Mouse (Mus musculus) E14TG2a.4 (cell line): Measurements from ENCODE around the gene Hectd4.

Source experiments
- CTCF ChIP-seq: conservative IDR thresholded peaks from 2 replicates; pipeline ENCODE4 v1.5.1; 2014; ENCODE audit warnings: low read length
- NANOG ChIP-seq: IDR thresholded peaks from 2 replicates; pipeline ENCODE4 v1.6.1; 2014; ENCODE audit warnings: borderline replicate concordance, low read length, mixed read lengths
- POU5F1 ChIP-seq: IDR thresholded peaks from 2 replicates; pipeline ENCODE4 v1.6.1; 2014; ENCODE audit warnings: low read length, borderline replicate concordance

DNA sequence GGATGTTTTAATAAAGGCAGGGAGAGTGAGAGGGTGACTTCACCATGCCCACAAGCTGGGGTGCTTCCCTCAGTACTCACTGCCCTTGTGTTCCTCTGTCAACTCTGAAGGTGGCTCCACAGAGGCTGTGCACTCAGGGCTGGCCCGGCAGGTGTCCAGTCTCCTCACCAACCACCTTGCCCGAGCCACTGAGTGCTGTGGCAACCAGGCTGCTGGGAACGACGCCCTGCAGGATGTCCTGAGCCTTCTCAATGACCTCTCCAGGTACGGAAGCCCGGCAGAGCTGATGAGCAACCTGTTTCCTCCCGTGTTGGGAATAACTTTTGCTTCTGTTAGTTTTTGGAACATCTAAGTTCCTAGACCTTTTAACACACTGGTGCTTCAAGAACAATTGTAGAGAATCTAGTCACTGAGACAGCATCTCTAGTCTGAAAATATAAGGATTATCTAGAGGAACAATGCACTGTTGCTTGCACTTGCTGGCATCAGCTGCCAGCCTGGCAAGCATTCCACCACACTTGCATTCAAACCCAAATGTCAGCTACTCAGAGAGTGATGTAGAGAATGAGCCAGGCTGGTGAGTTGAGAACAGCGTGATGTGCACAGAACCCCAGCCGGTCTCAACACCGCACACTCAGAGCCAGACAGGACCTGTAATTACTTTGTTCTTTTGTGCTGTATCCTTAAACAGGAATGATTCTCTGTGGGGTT is 93.9 kb downstream of the Hectd4 start:
- TF ChIP-seq CTCF (no peak), NANOG (no peak), POU5F1 (no peak)
